Mouse (Mus musculus) cortical plate, adult 2 months (tissue): ENCODE data around the gene Ahdc1.

Source experiments
- CTCF ChIP-seq: fragments of 200-500 bp; IDR thresholded peaks from 2 replicates; pipeline ENCODE4 v1.5.1; 2011; ENCODE audit warnings: mild to moderate bottlenecking, control low read depth, low read length; ENCODE audit not compliant: insufficient read depth; ENCODE audit errors: extremely low read depth
- POLR2A ChIP-seq: fragments of 200-500 bp; IDR thresholded peaks from 2 replicates; pipeline ENCODE4 v1.6.1; 2011; ENCODE audit warnings: mild to moderate bottlenecking, low read length, control low read depth; ENCODE audit not compliant: insufficient read depth; ENCODE audit errors: extremely low read depth

DNA sequence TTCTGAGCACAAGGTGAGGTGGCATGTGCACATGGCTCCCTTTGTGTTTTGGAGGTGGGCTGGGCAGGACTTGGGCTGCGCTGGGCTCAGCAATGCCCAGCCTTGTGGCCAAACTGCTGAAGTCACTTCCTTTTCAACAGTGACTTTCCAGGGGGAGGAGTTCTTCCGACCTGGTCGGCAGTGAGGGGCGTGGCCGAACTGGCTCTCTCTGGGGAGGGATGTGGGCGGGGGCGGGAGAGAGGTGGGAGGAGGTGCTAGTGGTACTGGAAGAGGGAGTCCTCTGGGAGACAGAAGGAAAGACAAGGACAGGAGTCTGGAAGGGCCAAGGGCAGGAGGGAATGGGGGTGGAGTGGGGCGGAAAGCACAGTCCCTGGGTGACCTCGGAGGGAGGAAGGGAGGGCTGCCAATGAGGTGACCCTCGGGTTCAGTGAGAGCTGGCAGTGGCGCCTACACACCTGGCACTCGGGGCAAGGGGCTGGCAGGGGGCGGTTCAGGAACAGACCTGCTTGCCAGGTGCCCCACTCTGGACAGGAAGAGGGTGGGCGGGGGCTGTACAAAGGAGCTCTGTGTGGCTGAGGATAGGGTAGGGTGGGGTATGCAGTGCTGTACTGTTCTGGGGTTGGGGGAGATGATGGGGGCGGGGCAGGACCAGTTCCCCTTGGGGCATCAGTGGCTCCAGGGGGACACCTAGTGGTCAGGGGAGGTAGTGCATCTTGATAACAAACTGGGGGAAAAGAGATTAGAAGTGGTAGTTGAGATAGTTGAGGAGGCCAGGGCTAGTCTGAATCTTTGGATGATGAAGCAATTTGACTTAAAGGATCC lies 45.2 kb downstream of the Ahdc1 start:
- TF ChIP-seq CTCF (peak; percentile 80), POLR2A (no peak)
